In the genomic region with DNA sequence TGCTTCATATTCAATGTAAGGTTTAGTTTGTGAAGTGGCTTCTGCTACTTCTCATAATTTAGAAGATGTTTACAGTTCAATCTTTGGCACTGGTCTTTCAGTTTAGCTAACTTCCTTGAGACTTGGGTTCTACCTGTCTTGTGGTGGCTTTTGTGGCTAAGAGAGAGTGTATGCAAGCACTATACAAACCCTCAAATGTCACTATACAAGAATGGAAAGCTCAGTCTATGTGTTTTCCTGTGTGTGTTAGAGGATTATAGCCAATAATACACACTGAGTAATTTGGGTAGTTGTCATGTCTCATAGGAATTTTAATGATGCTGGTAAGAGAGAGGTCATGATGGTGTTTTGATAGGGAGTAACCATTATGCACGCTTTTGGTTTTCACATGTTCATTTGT, we compare ENCODE assay signal across 19 mouse cellular contexts. TPM values are rescaled to one million over a fixed set of nuclear protein-coding genes. Genes with fewer than 3 reads are reported as not detected.
A peak's percentile ranks its signal among the peaks of the same experiment; 100 is the strongest.
DNase-seq lines count a peak whose midpoint lies in the region; ATAC-seq lines count a peak whose summit lies in the region.
"Had no signal": no experiment of that assay in that cellular context is flagged by ENCODE, and none has a peak within 500 bp of the region (broad histone marks: within the 10 kb centered on the region; RNA-seq: fewer than 3 reads in every experiment).

No protein-coding gene starts in this region.

- DNase-seq in 416B (ENCODE audit: low read depth), result peak; percentile 10
- peak; percentile 63 for DNase-seq in CD4-positive, CD25-positive, alpha-beta regulatory T cell, adult 2 months (ENCODE audit: low read depth, low spot score)
- peak; percentile 71 for DNase-seq in naive thymus-derived CD4-positive, alpha-beta T cell, adult 2 months (ENCODE audit: low read depth)
- DNase-seq in cerebellum, postnatal 4 days (ENCODE audit: low spot score in 2 of 2), result no peak
- no peak for DNase-seq in frontal cortex, adult 2 months (ENCODE audit: extremely low spot score in 1 of 2, low spot score in 1 of 2)
- DNase-seq in retina, embryonic 14.5 days (ENCODE audit: low spot score), result no peak
- DNase-seq: adrenal gland, postnatal 10 days; adrenal gland, postnatal 36 days; cerebellum, adult 18-20 months; cerebellum, adult 9-10 months; cerebellum, postnatal 14 days; forebrain, postnatal 0 days; gastrocnemius, postnatal 25 days; heart, adult 18-20 months; heart, postnatal 10 days; heart, postnatal 36 days had no signal

- ATAC-seq in activated CD4-positive, CD25-positive, alpha-beta regulatory T cell, adult 4 months, result peak; percentile 9
- ATAC-seq: forebrain, embryonic 14.5 days; forebrain, postnatal 0 days; hindbrain, embryonic 16.5 days had no signal

RNA-seq across cellular contexts. Expression of a gene that starts 5.8 kb away (rescaled TPM):
- 10 to 100 TPM; 20.9 to 21.9 TPM for polyA plus RNA-seq in activated CD4-positive, CD25-positive, alpha-beta regulatory T cell, adult 4 months (2017; shearing (Covaris generic))
- 38.3 and 39.3 TPM in 2 replicates for polyA plus RNA-seq in frontal cortex, adult 2 months (2012; rRNA removed)

Comparison
In these comparisons a context has a peak if more than half of its experiments do, and no peak if none do; other contexts are left out.
1. DNase-seq: peak in 416B (single experiment), CD4-positive, CD25-positive, alpha-beta regulatory T cell, adult 2 months (single experiment) and naive thymus-derived CD4-positive, alpha-beta T cell, adult 2 months (single experiment); none in cerebellum, postnatal 4 days (0 of 2), frontal cortex, adult 2 months (0 of 2) and retina, embryonic 14.5 days (single experiment).